Mouse (Mus musculus): ENCODE measurements around the gene Adgrg2. TPM values are rescaled to one million over a fixed set of nuclear protein-coding genes. Genes with fewer than 3 reads are reported as not detected.

Adgrg2 gene
- polyA plus RNA-seq (2015; fragmentation: Nextera tagmentation; extraction: Ambion mirVana), result 4.3 and 5.5 TPM in 2 replicates

DNA sequence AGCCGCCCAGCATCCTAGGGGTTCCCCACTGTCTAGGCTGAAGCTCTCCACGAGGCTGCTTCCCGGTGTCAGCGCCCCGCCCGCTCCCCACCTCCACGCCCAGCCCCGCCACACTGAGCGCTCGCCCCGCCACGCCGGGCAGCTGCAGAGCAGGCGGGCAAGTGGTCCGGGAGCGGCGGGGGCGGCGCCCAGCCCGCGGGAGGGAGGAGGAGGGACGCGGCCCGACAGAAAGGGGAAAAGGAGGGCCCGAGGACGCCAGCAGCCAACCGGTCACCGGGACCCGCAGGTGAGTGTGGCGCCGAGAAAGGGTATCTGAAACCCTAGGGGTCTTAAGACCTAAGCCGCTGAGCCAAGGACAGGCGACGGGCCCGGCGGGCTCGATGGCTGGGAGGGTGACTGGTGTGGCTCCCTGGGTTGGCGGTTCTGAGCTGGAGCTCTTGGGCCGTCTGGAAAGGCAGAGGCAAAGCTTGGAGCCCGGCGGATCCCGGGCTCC, at the start of gene Adgrg2:
Gene Adgrg2, plus strand, starts transcription at position 227 of the 493 bp plus-strand sequence.

DNA sequence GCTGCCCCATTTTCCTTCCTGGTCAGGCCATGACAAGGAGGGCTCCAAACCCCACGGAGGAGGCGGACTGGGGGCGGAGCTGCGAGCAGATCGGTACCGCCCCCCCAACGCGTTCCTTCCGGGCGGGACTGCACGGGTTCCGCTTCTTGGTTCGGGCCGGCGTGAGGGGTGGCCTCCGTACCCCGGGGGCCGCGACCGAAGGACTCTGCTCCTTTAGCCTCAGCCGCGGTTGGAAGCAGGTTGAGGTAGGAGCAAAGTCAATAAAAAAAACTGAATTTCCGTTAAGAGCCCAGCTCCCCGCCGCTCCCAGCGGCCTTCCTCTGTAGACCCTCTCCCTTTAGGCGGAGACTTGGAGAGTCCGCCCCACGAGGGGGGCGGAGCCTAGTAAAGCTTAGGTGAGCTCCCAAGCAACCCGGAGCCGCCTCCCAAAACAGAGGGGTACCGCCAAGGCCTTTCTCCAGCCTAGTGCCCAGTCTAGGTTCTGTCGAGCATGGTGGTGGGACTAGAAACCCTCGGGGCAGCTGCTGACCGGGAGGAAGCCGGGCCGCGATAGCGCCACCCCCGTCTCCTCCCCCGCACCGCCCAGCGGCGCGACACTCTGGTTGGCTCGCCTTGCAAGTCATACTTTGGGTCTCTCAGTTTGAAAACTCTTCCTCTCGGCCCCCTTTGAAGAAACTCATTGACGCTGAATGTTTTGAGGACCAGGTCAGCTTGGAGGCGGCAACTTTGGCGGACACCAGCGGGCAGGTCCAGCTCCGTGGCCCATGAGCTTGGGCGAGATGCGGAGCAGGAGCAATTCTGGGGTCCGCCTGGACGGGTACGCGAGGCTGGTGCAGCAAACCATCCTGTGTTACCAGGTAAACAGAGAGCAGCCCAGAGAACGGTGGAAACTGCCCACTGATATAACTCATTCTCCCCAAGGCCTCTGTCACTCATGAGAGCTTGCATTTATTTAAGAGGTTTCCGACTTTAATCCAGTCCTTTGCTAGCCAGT, 111.9 kb downstream of the Adgrg2 start, which contains the start of gene Phka2:
Gene Phka2, plus strand, starts transcription at position 119 of the 994 bp plus-strand sequence.

Other genes with a start within 250 kb of the Adgrg2 start
- gene Phka2, start 111.5 kb downstream of the Adgrg2 start, polyA plus RNA-seq (2015; fragmentation: Nextera tagmentation; extraction: Ambion mirVana), result 7.0 and 8.3 TPM in 2 replicates